Mouse (Mus musculus): Measurements from ENCODE around the gene Bbs9. TPM values are rescaled to one million over a fixed set of nuclear protein-coding genes. Genes with fewer than 3 reads are reported as not detected.
"Not testable (repeated sequence)": the region's sequence is repeated elsewhere in the genome, so short reads cannot be mapped to it uniquely, and the experiment has no call there.

Gene Bbs9
- polyA plus RNA-seq, 1 experiment from 2014 or later, result 15.5 TPM

DNA sequence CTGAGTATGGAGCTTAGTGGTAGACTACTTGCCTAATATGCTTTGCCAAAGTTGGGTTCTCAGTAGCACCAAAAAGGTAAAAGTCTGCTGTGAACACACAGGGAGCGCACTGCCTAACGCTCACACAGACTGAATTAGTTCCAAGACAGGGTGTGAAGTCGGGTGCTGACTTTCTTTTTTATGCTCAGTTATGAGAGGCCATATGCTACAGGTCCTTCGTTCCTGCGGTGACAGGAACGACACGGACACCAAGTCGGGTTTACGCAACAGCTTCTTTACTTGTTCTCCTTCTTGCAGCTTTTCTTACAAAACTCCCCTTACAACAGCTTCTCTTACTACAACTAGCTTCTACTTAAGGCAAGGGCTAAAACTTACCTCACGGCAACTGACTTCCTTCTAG is 32.4 kb upstream of the Bbs9 start:
- Histone ChIP-seq H3K9me3 (ENCODE audit: control insufficient read depth, low read length) (no peaks in the 10 kb centered on the region), H3K27ac (replicated peaks; ENCODE audit: low read depth, low read length) (no peak overlapping the region)

DNA sequence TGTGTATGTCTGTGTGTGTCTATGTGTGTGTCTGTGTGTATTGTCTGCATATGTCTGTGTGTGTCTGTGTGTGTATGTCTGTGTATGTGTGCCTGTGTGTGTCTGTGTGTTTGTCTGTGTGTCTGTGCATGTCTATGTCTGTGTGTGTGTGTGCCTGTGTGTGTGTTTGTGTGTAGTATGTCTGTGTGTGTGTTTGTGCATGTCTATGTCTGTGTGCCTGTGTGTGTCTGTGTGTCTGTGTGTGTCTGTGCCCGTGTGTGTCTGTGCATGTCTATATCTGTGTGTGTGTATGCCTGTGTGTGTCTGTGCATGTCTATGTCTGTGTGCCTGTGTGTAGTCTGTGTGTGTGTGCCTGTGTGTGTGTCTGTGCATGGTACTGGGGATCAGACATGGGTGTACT is 30.4 kb upstream of the Bbs9 start:
- no peak overlapping the region for H3K27ac ChIP-seq (replicated peaks; ENCODE audit: low read depth, low read length)
- H3K9ac ChIP-seq (ENCODE audit: low read length), result no peak overlapping the region
- 88% methylated on average over 1 of the region's 1 CpGs for WGBS
- no peak overlapping the region for H3K4me3 ChIP-seq (ENCODE audit: low read depth, low read length)
- H3K4me1 ChIP-seq (ENCODE audit: control insufficient read depth, insufficient read depth, low read length), result no peaks in the 10 kb centered on the region
- no peak overlapping the region for H3K4me2 ChIP-seq (ENCODE audit: low read depth, severe bottlenecking)
- ATAC-seq (ENCODE audit: insufficient number of reproducible peaks, low FRiP score, low TSS enrichment, low read depth), result no peak
- DNase-seq (ENCODE audit: low spot score), result no peak
- H3K9me3 ChIP-seq (ENCODE audit: control insufficient read depth, low read length), result no peaks in the 10 kb centered on the region
- H3K36me3 ChIP-seq (ENCODE audit: control insufficient read depth, insufficient read depth, low read length), result peaks cover 10% of the 10 kb centered on the region; the same call in 1 of the 2 replicates
- H3K27me3 ChIP-seq (ENCODE audit: control insufficient read depth, insufficient read depth, low read length), result no peaks in the 10 kb centered on the region

More for the DNA sequence above, 32.4 kb upstream of the Bbs9 start:
- H3K36me3 ChIP-seq (ENCODE audit: control insufficient read depth, insufficient read depth, low read length), result peaks cover 3% of the 10 kb centered on the region; the same call in 1 of the 2 replicates
- H3K4me2 ChIP-seq (ENCODE audit: low read depth, severe bottlenecking), result no peak overlapping the region
- no peaks in the 10 kb centered on the region for H3K4me1 ChIP-seq (ENCODE audit: control insufficient read depth, insufficient read depth, low read length)
- no peak overlapping the region for H3K4me3 ChIP-seq (ENCODE audit: low read depth, low read length)
- DNase-seq (ENCODE audit: low spot score) (no peak), ATAC-seq (ENCODE audit: insufficient number of reproducible peaks, low FRiP score, low TSS enrichment, low read depth) (no peak)
- 91% methylated on average over 10 of the region's 10 CpGs for WGBS
- H3K27me3 ChIP-seq (ENCODE audit: control insufficient read depth, insufficient read depth, low read length), result no peaks in the 10 kb centered on the region
- H3K9ac ChIP-seq (ENCODE audit: low read length), result no peak overlapping the region

DNA sequence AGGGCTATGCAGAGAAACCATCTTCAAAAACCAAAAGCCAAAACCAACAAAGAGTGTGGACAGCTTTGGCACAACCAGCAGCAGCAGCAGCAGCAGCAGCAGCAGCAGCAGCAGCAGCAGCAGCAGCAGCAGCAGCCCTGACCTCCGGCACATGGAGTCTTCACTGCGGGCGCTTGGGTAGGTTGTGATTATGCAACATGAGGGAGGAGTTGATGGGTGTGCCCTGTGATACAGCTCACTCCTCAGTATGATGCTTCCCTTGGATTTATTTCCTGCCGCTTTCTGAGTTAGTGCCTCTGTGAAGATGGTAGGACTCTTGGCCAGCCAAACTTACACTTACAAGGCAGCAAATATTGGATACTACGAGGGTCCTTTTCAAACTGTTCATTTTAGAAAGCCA is 28.3 kb upstream of the Bbs9 start:
- H3K27me3 ChIP-seq (ENCODE audit: control insufficient read depth, insufficient read depth, low read length), result no peaks in the 10 kb centered on the region
- H3K9ac ChIP-seq (ENCODE audit: low read length), result no peak overlapping the region
- no peak overlapping the region for H3K4me2 ChIP-seq (ENCODE audit: low read depth, severe bottlenecking)
- ATAC-seq (ENCODE audit: insufficient number of reproducible peaks, low FRiP score, low TSS enrichment, low read depth) (no peak), DNase-seq (ENCODE audit: low spot score) (no peak)
- no peak overlapping the region for H3K27ac ChIP-seq (replicated peaks; ENCODE audit: low read depth, low read length)
- H3K4me3 ChIP-seq (ENCODE audit: low read depth, low read length), result no peak overlapping the region
- no peaks in the 10 kb centered on the region for H3K9me3 ChIP-seq (ENCODE audit: control insufficient read depth, low read length)
- H3K4me1 ChIP-seq (ENCODE audit: control insufficient read depth, insufficient read depth, low read length), result no peaks in the 10 kb centered on the region
- peaks cover 13% of the 10 kb centered on the region; the same call in 1 of the 2 replicates for H3K36me3 ChIP-seq (ENCODE audit: control insufficient read depth, insufficient read depth, low read length)
- WGBS, result 91% methylated on average over 5 of the region's 5 CpGs

GRCm38 (mm10) chr9:22448420-22448819 is 27.1 kb upstream of the Bbs9 start:
- Histone ChIP-seq H3K9ac (ENCODE audit: low read length) (no peak overlapping the region), H3K4me2 (ENCODE audit: low read depth, severe bottlenecking) (no peak overlapping the region), H3K27ac (replicated peaks; ENCODE audit: low read depth, low read length) (no peak overlapping the region), H3K4me1 (ENCODE audit: control insufficient read depth, insufficient read depth, low read length) (no peaks in the 10 kb centered on the region), H3K36me3 (ENCODE audit: control insufficient read depth, insufficient read depth, low read length) (peaks cover 13% of the 10 kb centered on the region; the same call in 1 of the 2 replicates), H3K9me3 (ENCODE audit: control insufficient read depth, low read length) (no peaks in the 10 kb centered on the region), H3K4me3 (ENCODE audit: low read depth, low read length) (no peak overlapping the region), H3K27me3 (ENCODE audit: control insufficient read depth, insufficient read depth, low read length) (no peaks in the 10 kb centered on the region)
- 86% methylated on average over 13 of the region's 13 CpGs for WGBS
- ATAC-seq (ENCODE audit: insufficient number of reproducible peaks, low FRiP score, low TSS enrichment, low read depth) (no peak), DNase-seq (ENCODE audit: low spot score) (no peak)

DNA sequence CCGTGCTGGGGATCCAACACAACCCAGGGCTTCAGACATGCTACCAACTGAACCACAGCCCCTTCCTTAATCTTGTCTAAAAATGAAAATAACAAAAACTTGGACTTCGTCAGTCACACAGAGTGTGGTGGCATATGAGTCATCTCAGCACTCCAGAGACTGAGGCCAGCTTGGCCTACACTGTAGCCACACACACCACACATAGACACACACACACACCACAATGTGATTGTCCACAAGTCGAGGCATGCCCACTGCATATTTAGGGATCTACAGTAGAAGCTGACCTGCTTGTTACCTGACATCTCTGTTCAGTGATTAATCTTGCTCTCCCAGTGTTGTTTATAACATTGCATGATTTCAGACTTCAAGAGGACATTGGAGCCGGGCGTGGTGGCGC is 26.3 kb upstream of the Bbs9 start:
- Histone ChIP-seq H3K9ac (ENCODE audit: low read length) (no peak overlapping the region), H3K9me3 (ENCODE audit: control insufficient read depth, low read length) (no peaks in the 10 kb centered on the region), H3K36me3 (ENCODE audit: control insufficient read depth, insufficient read depth, low read length) (peaks cover 15% of the 10 kb centered on the region; the same call in 1 of the 2 replicates), H3K27ac (replicated peaks; ENCODE audit: low read depth, low read length) (no peak overlapping the region), H3K4me3 (ENCODE audit: low read depth, low read length) (no peak overlapping the region), H3K4me2 (ENCODE audit: low read depth, severe bottlenecking) (no peak overlapping the region), H3K4me1 (ENCODE audit: control insufficient read depth, insufficient read depth, low read length) (no peaks in the 10 kb centered on the region), H3K27me3 (ENCODE audit: control insufficient read depth, insufficient read depth, low read length) (no peaks in the 10 kb centered on the region)
- 93% methylated on average over 6 of the region's 6 CpGs for WGBS
- no peak for ATAC-seq (ENCODE audit: insufficient number of reproducible peaks, low FRiP score, low TSS enrichment, low read depth)
- no peak for DNase-seq (ENCODE audit: low spot score)

- Histone ChIP-seq H3K9me3 (ENCODE audit: control insufficient read depth, low read length) (no peaks in the 10 kb centered on the region), H3K9ac (ENCODE audit: low read length) (no peak overlapping the region), H3K4me1 (ENCODE audit: control insufficient read depth, insufficient read depth, low read length) (no peaks in the 10 kb centered on the region), H3K4me2 (ENCODE audit: low read depth, severe bottlenecking) (no peak overlapping the region), H3K27ac (replicated peaks; ENCODE audit: low read depth, low read length) (no peak overlapping the region), H3K27me3 (ENCODE audit: control insufficient read depth, insufficient read depth, low read length) (no peaks in the 10 kb centered on the region), H3K4me3 (ENCODE audit: low read depth, low read length) (no peak overlapping the region), H3K36me3 (ENCODE audit: control insufficient read depth, insufficient read depth, low read length) (peaks cover 14% of the 10 kb centered on the region; the same call in 1 of the 2 replicates)
- ATAC-seq (ENCODE audit: insufficient number of reproducible peaks, low FRiP score, low TSS enrichment, low read depth), result no peak
- DNase-seq (ENCODE audit: low spot score), result no peak
- WGBS, result 91% methylated on average over 10 of the region's 10 CpGs
Observed at GRCm38 (mm10) chr9:22452697-22453096, 22.8 kb upstream of the Bbs9 start.

DNA sequence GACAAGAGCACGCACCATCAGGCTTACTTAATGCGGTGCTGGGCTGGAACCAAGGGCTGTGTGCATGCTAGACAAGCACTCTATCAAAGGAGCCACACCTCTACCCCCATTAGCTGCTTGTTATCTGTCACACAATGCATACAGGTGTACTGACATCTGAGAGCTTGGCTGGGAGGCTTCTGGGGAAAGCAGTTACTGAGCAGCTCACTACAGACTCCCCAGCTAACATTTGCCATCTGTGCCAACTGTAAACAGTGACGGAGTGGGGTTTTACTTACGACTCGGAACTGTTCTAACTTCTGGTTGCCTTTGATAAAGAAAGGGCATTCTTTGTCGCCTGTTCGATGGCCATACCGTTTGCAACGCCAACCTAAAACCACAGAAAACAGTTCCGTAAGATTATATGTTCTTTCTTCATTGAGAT is 22.0 kb upstream of the Bbs9 start:
- H3K4me3 ChIP-seq (ENCODE audit: low read depth, low read length), result no peak overlapping the region
- no peak overlapping the region for H3K9ac ChIP-seq (ENCODE audit: low read length)
- H3K4me1 ChIP-seq (ENCODE audit: control insufficient read depth, insufficient read depth, low read length), result no peaks in the 10 kb centered on the region
- 92% methylated on average over 10 of the region's 10 CpGs for WGBS
- H3K27me3 ChIP-seq (ENCODE audit: control insufficient read depth, insufficient read depth, low read length), result no peaks in the 10 kb centered on the region
- DNase-seq (ENCODE audit: low spot score), result no peak
- no peak overlapping the region for H3K4me2 ChIP-seq (ENCODE audit: low read depth, severe bottlenecking)
- no peak overlapping the region for H3K27ac ChIP-seq (replicated peaks; ENCODE audit: low read depth, low read length)
- no peak for ATAC-seq (ENCODE audit: insufficient number of reproducible peaks, low FRiP score, low TSS enrichment, low read depth)
- no peaks in the 10 kb centered on the region for H3K9me3 ChIP-seq (ENCODE audit: control insufficient read depth, low read length)
- H3K36me3 ChIP-seq (ENCODE audit: control insufficient read depth, insufficient read depth, low read length), result peaks cover 13% of the 10 kb centered on the region; the same call in 1 of the 2 replicates

DNA sequence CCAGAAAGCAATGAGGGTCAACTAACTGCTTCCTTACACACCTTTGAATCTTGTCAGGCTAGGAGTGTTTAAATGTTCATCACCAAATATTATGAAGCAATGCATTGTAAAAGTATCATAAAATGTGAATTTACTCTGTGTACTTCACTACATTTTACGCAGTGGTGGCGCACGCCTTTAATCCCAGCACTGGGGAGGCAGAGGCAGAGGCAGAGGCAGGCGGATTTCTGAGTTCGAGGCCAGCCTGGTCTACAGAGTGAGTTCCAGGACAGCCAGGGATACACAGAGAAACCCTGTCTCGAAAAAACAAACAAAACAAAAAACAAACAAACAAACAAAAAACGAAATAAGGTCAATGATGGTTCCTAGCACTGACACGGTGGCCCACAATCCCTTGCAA is 21.5 kb upstream of the Bbs9 start, which contains the start of gene Gm17545:
Gene Gm17545, plus strand, starts transcription at position 301 of the 400 bp plus-strand sequence.
- H3K36me3 ChIP-seq (ENCODE audit: control insufficient read depth, insufficient read depth, low read length), result peaks cover 12% of the 10 kb centered on the region; the same call in 1 of the 2 replicates
- not testable (repeated sequence) for H3K9ac ChIP-seq (ENCODE audit: low read length); DNase-seq (ENCODE audit: low spot score); H3K27ac ChIP-seq (replicated peaks; ENCODE audit: low read depth, low read length); H3K4me3 ChIP-seq (ENCODE audit: low read depth, low read length); H3K9me3 ChIP-seq (ENCODE audit: control insufficient read depth, low read length); H3K4me1 ChIP-seq (ENCODE audit: control insufficient read depth, insufficient read depth, low read length); H3K27me3 ChIP-seq (ENCODE audit: control insufficient read depth, insufficient read depth, low read length); ATAC-seq (ENCODE audit: insufficient number of reproducible peaks, low FRiP score, low TSS enrichment, low read depth); H3K4me2 ChIP-seq (ENCODE audit: low read depth, severe bottlenecking)
- WGBS, result 89% methylated on average over 8 of the region's 8 CpGs

GRCm38 (mm10) chr9:22455041-22455440 is 20.5 kb upstream of the Bbs9 start:
- H3K4me1 ChIP-seq (ENCODE audit: control insufficient read depth, insufficient read depth, low read length), result no peaks in the 10 kb centered on the region
- H3K9ac ChIP-seq (ENCODE audit: low read length), result no peak overlapping the region
- no peak overlapping the region for H3K4me3 ChIP-seq (ENCODE audit: low read depth, low read length)
- H3K36me3 ChIP-seq (ENCODE audit: control insufficient read depth, insufficient read depth, low read length), result peaks cover 9% of the 10 kb centered on the region; the same call in 1 of the 2 replicates
- no peak for DNase-seq (ENCODE audit: low spot score)
- no peaks in the 10 kb centered on the region for H3K9me3 ChIP-seq (ENCODE audit: control insufficient read depth, low read length)
- no peak overlapping the region for H3K27ac ChIP-seq (replicated peaks; ENCODE audit: low read depth, low read length)
- no peak for ATAC-seq (ENCODE audit: insufficient number of reproducible peaks, low FRiP score, low TSS enrichment, low read depth)
- H3K4me2 ChIP-seq (ENCODE audit: low read depth, severe bottlenecking), result no peak overlapping the region
- no peaks in the 10 kb centered on the region for H3K27me3 ChIP-seq (ENCODE audit: control insufficient read depth, insufficient read depth, low read length)

Data from limb, embryonic 11.5 days (tissue).